Mouse (Mus musculus) CH12.LX (cell line): ENCODE results near the gene Ube2l3. TPM values are rescaled to one million over a fixed set of nuclear protein-coding genes. Genes with fewer than 3 reads are reported as not detected.

Experiments
- DNase-seq: peaks from one replicate; pipeline ENCODE4 v3.0.0-alpha.2; 2013; ENCODE audit errors: extremely low read depth
- H3K27ac ChIP-seq: 2 replicates; pipeline ENCODE4 v1.5.1; 2012; ENCODE audit warnings: low read depth, mild to moderate bottlenecking, control low read depth, moderate library complexity; ENCODE audit not compliant: insufficient read depth
- H3K27me3 ChIP-seq: replicated peaks from 2 replicates; pipeline ENCODE3; 2012; ENCODE audit warnings: inconsistent platforms
- H3K36me3 ChIP-seq, 2 experiments: replicated peaks in 1 of 2; 2 replicates each; pipeline versions ENCODE3 to v1.6.1; 2012; ENCODE audit warnings: inconsistent platforms in 1 of 2, low read length in 1 of 2, mild to moderate bottlenecking in 1 of 2, mixed read lengths in 1 of 2, moderate library complexity in 1 of 2; ENCODE audit not compliant: control insufficient read depth in 1 of 2, insufficient read depth in 1 of 2
- H3K4me1 ChIP-seq, 2 experiments: 2 replicates each; pipeline ENCODE4 v1.6.1; 2012; ENCODE audit warnings: inconsistent platforms in 1 of 2, moderate library complexity in 1 of 2; ENCODE audit not compliant: insufficient read depth in 2 of 2, control insufficient read depth in 1 of 2
- H3K4me2 ChIP-seq: 2 replicates; pipeline ENCODE4 v1.6.1; 2012; ENCODE audit warnings: low read depth, mild to moderate bottlenecking, control low read depth; ENCODE audit not compliant: poor library complexity, insufficient read depth, severe bottlenecking
- H3K4me3 ChIP-seq, 3 experiments: fragments of 150-350 bp in 1 of 3; sonication (generic) in 1 of 3; replicated peaks in 1 of 3; 2 replicates each; pipeline versions ENCODE3 to v1.5.1; 2011 to 2012; ENCODE audit warnings: low read depth in 2 of 3, low read length in 2 of 3, mild to moderate bottlenecking in 2 of 3, moderate library complexity in 2 of 3, control low read depth in 1 of 3, improper control_type of control experiment in 1 of 3, inconsistent platforms in 1 of 3, mixed read lengths in 1 of 3; ENCODE audit not compliant: poor library complexity in 1 of 3
- H3K79me2 ChIP-seq: replicated peaks from 2 replicates; pipeline ENCODE4 v1.6.1; 2012; ENCODE audit warnings: mild to moderate bottlenecking, moderate library complexity; ENCODE audit not compliant: control insufficient read depth, poor library complexity, insufficient read depth, severe bottlenecking; ENCODE audit errors: extremely low read depth
- H3K9ac ChIP-seq: 2 replicates; pipeline ENCODE4 v1.6.1; 2012; ENCODE audit warnings: low read depth, mild to moderate bottlenecking, control low read depth, moderate library complexity; ENCODE audit not compliant: insufficient read depth
- H3K9me3 ChIP-seq: replicated peaks from 2 replicates; pipeline ENCODE3; 2012; ENCODE audit warnings: low read length, inconsistent platforms, mixed read lengths
- BHLHE40 ChIP-seq: IDR thresholded peaks from 2 replicates; pipeline ENCODE4 v1.6.1; 2011; ENCODE audit warnings: mild to moderate bottlenecking, low read depth, low read length, improper control_type of control experiment
- JUN ChIP-seq: IDR thresholded peaks from 2 replicates; pipeline ENCODE4 v1.6.1; 2011; ENCODE audit warnings: low read depth, mild to moderate bottlenecking, low read length, improper control_type of control experiment, moderate library complexity; ENCODE audit not compliant: insufficient read depth
- KAT2A ChIP-seq: IDR thresholded peaks from 2 replicates; pipeline ENCODE4 v1.6.1; 2012; ENCODE audit warnings: low read length, improper control_type of control experiment, inconsistent platforms; ENCODE audit not compliant: insufficient replicate concordance
- MEF2A ChIP-seq: IDR thresholded peaks from 2 replicates; pipeline ENCODE4 v1.6.1; 2014; ENCODE audit warnings: low read depth, mild to moderate bottlenecking, inconsistent platforms, low read length, improper control_type of control experiment, borderline replicate concordance
- NELFE ChIP-seq: IDR thresholded peaks from 2 replicates; pipeline ENCODE4 v1.6.1; 2011; ENCODE audit warnings: low read depth, low read length, improper control_type of control experiment
- PAX5 ChIP-seq: IDR thresholded peaks from 2 replicates; pipeline ENCODE4 v1.6.1; 2012; ENCODE audit warnings: low read length, inconsistent platforms, mixed read lengths
- RAD21 ChIP-seq: IDR thresholded peaks from 2 replicates; pipeline ENCODE4 v1.6.1; 2011; ENCODE audit warnings: low read depth, mild to moderate bottlenecking, low read length, improper control_type of control experiment, moderate library complexity
- RCOR1 ChIP-seq: conservative IDR thresholded peaks from 2 replicates; pipeline ENCODE4 v1.6.1; 2012; ENCODE audit warnings: low read depth, mild to moderate bottlenecking, inconsistent platforms, low read length, improper control_type of control experiment
- SIN3A ChIP-seq: IDR thresholded peaks from 2 replicates; pipeline ENCODE4 v1.6.1; 2012; ENCODE audit warnings: low read length, improper control_type of control experiment, inconsistent platforms
- TCF12 ChIP-seq: IDR thresholded peaks from 2 replicates; pipeline ENCODE4 v1.6.1; 2014; ENCODE audit warnings: low read depth, mild to moderate bottlenecking, inconsistent platforms, low read length, improper control_type of control experiment
- UBTF ChIP-seq: IDR thresholded peaks from 2 replicates; pipeline ENCODE4 v1.6.1; 2012; ENCODE audit warnings: low read depth, mild to moderate bottlenecking, inconsistent platforms, low read length, improper control_type of control experiment, moderate library complexity
- USF1 ChIP-seq: IDR thresholded peaks from 2 replicates; pipeline ENCODE4 v1.6.1; 2014; ENCODE audit warnings: low read depth, mild to moderate bottlenecking, inconsistent platforms, low read length, improper control_type of control experiment
- ZC3H11A ChIP-seq: IDR thresholded peaks from 2 replicates; pipeline ENCODE4 v1.6.1; 2012; ENCODE audit warnings: low read depth, mild to moderate bottlenecking, inconsistent platforms, low read length, improper control_type of control experiment
- ZKSCAN1 ChIP-seq: IDR thresholded peaks from 2 replicates; pipeline ENCODE4 v1.6.1; 2012; ENCODE audit warnings: low read depth, inconsistent platforms, low read length, improper control_type of control experiment, borderline replicate concordance
- dilution Hi-C: fragments of 300-500 bp; cut with MboI; formaldehyde crosslinking; loops from 2 replicates; pipeline ENCODE4 v1.14.3; 2020; ENCODE audit warnings: low sequenced_read_pairs; ENCODE audit not compliant: extremely low pct_unique_long_range_greater_than_20kb, extremely low pct_ligation_motif_present
- in situ Hi-C: fragments of 300-500 bp; cut with MboI; formaldehyde crosslinking; loops from 3 replicates; pipeline ENCODE4 v1.14.3; 2019; ENCODE audit warnings: low sequenced_read_pairs, low pct_ligation_motif_present, low pct_unique_long_range_greater_than_20kb, mixed read lengths
- polyA plus RNA-seq: library from polyadenylated mRNA; unstranded; fragments of >175 nt; gene quantifications from 2 replicates; pipeline ENCODE4 v1.2.1, GENCODE M21; 2012; ENCODE audit warnings: low read depth; ENCODE audit not compliant: insufficient read length
- total RNA-seq, 2 experiments: library from RNA; depleted of rRNA; stranded (reverse); fragments of 300-350 nt in 1 of 2; fragments of >200 nt in 1 of 2; gene quantifications; 2 replicates each; pipeline ENCODE4 v1.2.3; 2012 to 2014

The Ube2l3 gene
- total and polyA plus RNA-seq, 3 experiments: 156 to 386 (median 302) TPM

DNA sequence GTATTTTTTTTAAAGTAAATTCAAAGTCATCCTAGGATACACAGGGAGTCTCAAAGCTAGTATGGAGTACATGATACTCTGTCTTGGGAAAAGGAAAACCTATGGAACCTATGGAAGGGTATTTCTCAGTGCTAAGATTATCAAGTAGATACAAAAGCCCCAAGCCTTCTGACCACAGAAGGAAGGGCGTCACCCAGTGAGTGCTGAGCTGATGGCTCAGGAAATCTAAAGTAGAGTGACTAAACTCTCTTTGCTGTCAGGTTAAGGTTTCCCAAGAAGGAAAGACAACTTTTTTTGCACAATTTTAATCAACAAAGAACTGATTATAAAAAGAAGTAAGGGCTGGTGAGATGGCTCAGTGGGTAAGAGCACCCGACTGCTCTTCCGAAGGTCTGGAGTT is 22.7 kb downstream of the Ube2l3 start:
- dilution Hi-C loops (no loop called here), in situ Hi-C loops (no loop called here)
- Histone ChIP-seq H3K4me3 (no peak overlapping the region), H3K36me3 (peaks cover 30 to 70% of the 10 kb centered on the region in 2 experiments), H3K9ac (no peak overlapping the region), H3K27ac (no peak overlapping the region), H3K4me2 (no peak overlapping the region), H3K79me2 (peaks cover 98% of the 10 kb centered on the region), H3K27me3 (no peaks in the 10 kb centered on the region), H3K9me3 (no peaks in the 10 kb centered on the region), H3K4me1 (peaks cover 21 to 60% of the 10 kb centered on the region in 2 experiments)
- no peak for DNase-seq
- TF ChIP-seq MEF2A (no peak), SIN3A (no peak), PAX5 (no peak)

DNA sequence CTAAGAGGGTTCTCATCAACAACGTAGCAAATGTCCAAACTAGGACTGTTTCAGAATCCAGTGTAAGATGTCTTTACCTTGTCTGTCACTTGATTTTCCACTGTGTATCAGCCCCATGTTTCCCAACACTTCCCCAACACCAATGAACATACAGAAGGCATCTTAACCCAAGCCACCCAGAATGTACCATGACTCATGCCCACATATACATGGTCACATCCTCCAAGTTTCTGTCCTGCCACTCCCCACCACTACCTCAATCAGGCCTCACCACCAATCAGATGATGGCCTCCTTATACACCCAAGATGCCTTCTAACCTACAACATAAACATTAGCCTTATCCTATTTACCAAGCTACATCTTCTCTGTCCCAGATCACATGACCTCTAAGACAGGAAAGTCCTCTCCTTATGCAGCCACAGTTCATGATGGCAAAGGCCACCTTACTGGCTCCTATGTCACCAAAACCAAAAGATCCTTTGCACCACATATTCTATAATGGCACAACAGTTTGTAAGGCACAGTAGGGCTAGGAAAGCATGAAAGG is 24.8 kb downstream of the Ube2l3 start:
- DNase-seq: no peak
- H3K27ac ChIP-seq: no peak overlapping the region
- peaks cover 95% of the 10 kb centered on the region for H3K79me2 ChIP-seq
- peaks cover 48 to 77% of the 10 kb centered on the region in 2 experiments for H3K36me3 ChIP-seq
- no peaks in the 10 kb centered on the region for H3K9me3 ChIP-seq
- H3K4me2 ChIP-seq: no peak overlapping the region
- no peaks in the 10 kb centered on the region for H3K27me3 ChIP-seq
- dilution Hi-C loops: no loop called here
- H3K4me1 ChIP-seq: peaks cover 22 to 52% of the 10 kb centered on the region in 2 experiments
- TF ChIP-seq TCF12 (no peak), ZC3H11A (no peak), MEF2A (no peak), RCOR1 (no peak), RAD21 (no peak), PAX5 (no peak), USF1 (no peak), ZKSCAN1 (no peak), NELFE (no peak), BHLHE40 (no peak), SIN3A (no peak), KAT2A (no peak), JUN (no peak), UBTF (no peak)
- H3K4me3 ChIP-seq: no peak overlapping the region
- no peak overlapping the region for H3K9ac ChIP-seq
- in situ Hi-C loops: no loop called here
